Mouse (Mus musculus): ENCODE measurements around the gene Elk4.

- TF ChIP-seq CTCF (IDR thresholded peaks at IDR 0.05; ENCODE audit: borderline replicate concordance, extremely low read depth, insufficient read depth, insufficient read length): no peak
- no peak for TF ChIP-seq POLR2A (IDR thresholded peaks at IDR 0.05; ENCODE audit: borderline replicate concordance, extremely low read depth, insufficient read depth, insufficient read length, poor library complexity, severe bottlenecking)
Observed at GRCm38 (mm10) chr1:132037746-132038145, 30.3 kb downstream of the Elk4 start.

Data from brain, embryonic 14.5 days (tissue).